Mouse (Mus musculus): ENCODE data around the gene Poc1b. TPM values are rescaled to one million over a fixed set of nuclear protein-coding genes. Genes with fewer than 3 reads are reported as not detected.
A peak's percentile ranks its signal among the peaks of the same experiment; 100 is the strongest.

The Poc1b gene
- polyA plus RNA-seq, 1 experiment from 2014 or later, result 12.2 TPM

GRCm38 (mm10) chr10:99241284-99241828, 134.5 kb downstream of the Poc1b start:
- Histone ChIP-seq H3K9ac (no peak overlapping the region), H3K4me1 (replicated peaks) (no peaks in the 10 kb centered on the region), H3K4me2 (no peak overlapping the region), H3K4me3 (no peak overlapping the region), H3K9me3 (no peaks in the 10 kb centered on the region), H3K27ac (replicated peaks) (no peak overlapping the region), H3K27me3 (no peaks in the 10 kb centered on the region), H3K36me3 (no peaks in the 10 kb centered on the region)
- ATAC-seq (ENCODE audit: low read depth), result no peak
- 88% methylated on average over 7 of the region's 7 CpGs for WGBS

- WGBS, result 73% methylated on average over 16 of the region's 16 CpGs
These were observed 135.2 kb downstream of the Poc1b start for GRCm38 (mm10) chr10:99241829-99242711.

DNA sequence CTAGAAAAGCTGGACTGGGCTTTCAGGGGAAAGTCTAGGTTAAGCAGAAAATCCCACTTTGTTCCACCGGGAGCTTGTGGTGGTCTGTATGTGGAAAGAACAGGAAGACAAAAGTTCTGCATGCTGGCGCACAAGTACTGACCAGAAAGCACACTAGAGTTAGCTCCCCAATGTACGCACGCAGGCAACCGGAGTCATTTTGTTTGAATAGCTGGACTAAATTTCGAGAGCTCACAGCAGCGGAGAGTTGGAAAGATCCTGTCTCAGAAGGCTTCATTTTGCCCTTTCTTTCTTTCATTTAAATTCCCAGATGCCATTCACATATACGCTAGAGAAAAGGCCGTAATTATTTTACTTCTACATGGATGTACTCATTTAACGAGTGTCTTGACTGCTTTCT, 135.9 kb downstream of the Poc1b start:
- H3K9ac ChIP-seq, result no peak overlapping the region
- H3K4me1 ChIP-seq (replicated peaks), result no peaks in the 10 kb centered on the region
- H3K9me3 ChIP-seq, result no peaks in the 10 kb centered on the region
- no peak overlapping the region for H3K4me3 ChIP-seq
- no peak overlapping the region for H3K27ac ChIP-seq (replicated peaks)
- no peak overlapping the region for H3K4me2 ChIP-seq
- no peaks in the 10 kb centered on the region for H3K36me3 ChIP-seq
- ATAC-seq (ENCODE audit: low read depth), result no peak
- WGBS, result 80% methylated on average over 10 of the region's 10 CpGs
- H3K27me3 ChIP-seq, result no peaks in the 10 kb centered on the region

More at GRCm38 (mm10) chr10:99241829-99242711, 135.2 kb downstream of the Poc1b start:
- no peak overlapping the region for H3K9ac ChIP-seq
- H3K4me2 ChIP-seq, result no peak overlapping the region
- H3K4me1 ChIP-seq (replicated peaks), result no peaks in the 10 kb centered on the region
- H3K27ac ChIP-seq (replicated peaks), result no peak overlapping the region
- no peak overlapping the region for H3K4me3 ChIP-seq
- H3K9me3 ChIP-seq, result no peaks in the 10 kb centered on the region
- ATAC-seq (ENCODE audit: low read depth), result no peak
- no peaks in the 10 kb centered on the region for H3K36me3 ChIP-seq
- no peaks in the 10 kb centered on the region for H3K27me3 ChIP-seq

- H3K9me3 ChIP-seq, result no peaks in the 10 kb centered on the region
- no peak overlapping the region for H3K4me3 ChIP-seq
- no peak for ATAC-seq (ENCODE audit: low read depth)
- H3K36me3 ChIP-seq, result no peaks in the 10 kb centered on the region
- no peaks in the 10 kb centered on the region for H3K4me1 ChIP-seq (replicated peaks)
- no peak overlapping the region for H3K4me2 ChIP-seq
- H3K27me3 ChIP-seq, result no peaks in the 10 kb centered on the region
- no peak overlapping the region for H3K9ac ChIP-seq
- no peak overlapping the region for H3K27ac ChIP-seq (replicated peaks)
- WGBS, result 64% methylated on average over 5 of the region's 5 CpGs
These were observed 137.2 kb downstream of the Poc1b start for GRCm38 (mm10) chr10:99243907-99244489.

GRCm38 (mm10) chr10:99244655-99245260, 137.9 kb downstream of the Poc1b start:
- Histone ChIP-seq H3K9ac (no peak overlapping the region), H3K4me1 (replicated peaks) (no peaks in the 10 kb centered on the region), H3K4me3 (no peak overlapping the region), H3K9me3 (no peaks in the 10 kb centered on the region), H3K4me2 (no peak overlapping the region), H3K27ac (replicated peaks) (no peak overlapping the region), H3K27me3 (no peaks in the 10 kb centered on the region), H3K36me3 (no peaks in the 10 kb centered on the region)
- no peak for ATAC-seq (ENCODE audit: low read depth)
- WGBS, result 63% methylated on average over 7 of the region's 7 CpGs

DNA sequence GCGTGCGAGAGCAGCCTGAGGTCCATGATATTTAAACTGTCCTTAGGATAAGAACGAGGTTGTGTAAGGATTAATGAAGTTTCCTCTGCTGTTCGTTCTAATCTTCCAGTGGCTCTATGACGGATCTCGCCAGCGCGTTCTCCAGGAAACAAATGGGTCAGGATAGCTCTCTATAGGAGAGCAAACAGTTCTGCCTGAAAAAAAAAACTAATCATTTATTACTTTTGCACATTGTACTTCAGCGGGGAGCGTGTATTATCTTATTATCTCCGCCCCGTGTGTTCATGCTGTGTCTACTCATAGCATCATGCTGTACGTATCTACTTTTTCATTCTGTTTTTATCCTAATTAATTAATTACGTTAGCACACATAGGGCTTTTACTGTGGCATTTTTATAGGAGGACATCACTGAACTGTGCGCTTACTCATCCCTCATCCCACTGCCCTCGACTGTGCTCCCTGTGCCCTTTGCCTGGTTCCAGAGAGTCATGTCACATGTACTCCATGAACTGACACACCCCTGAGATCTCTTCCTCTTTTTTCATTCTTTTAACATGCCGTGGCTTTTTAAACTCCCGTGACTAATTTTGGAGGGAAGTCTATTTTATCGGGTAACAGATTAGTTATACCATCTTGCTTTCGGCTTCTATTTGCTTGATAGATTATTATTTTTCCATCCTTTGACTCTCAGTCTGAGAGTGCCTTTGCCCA, 140.1 kb downstream of the Poc1b start:
- H3K9ac ChIP-seq, result no peak overlapping the region
- H3K9me3 ChIP-seq, result no peaks in the 10 kb centered on the region
- WGBS, result 62% methylated on average over 20 of the region's 20 CpGs
- no peak overlapping the region for H3K4me3 ChIP-seq
- no peaks in the 10 kb centered on the region for H3K36me3 ChIP-seq
- no peak overlapping the region for H3K27ac ChIP-seq (replicated peaks)
- no peaks in the 10 kb centered on the region for H3K4me1 ChIP-seq (replicated peaks)
- H3K27me3 ChIP-seq, result no peaks in the 10 kb centered on the region
- ATAC-seq (ENCODE audit: low read depth), result no peak
- peak overlapping the region; percentile 10; the same call in 1 of the 2 replicates for H3K4me2 ChIP-seq

Other genes starting within 250 kb of the Poc1b start
- gene Atp2b1, start 192.6 kb upstream of the Poc1b start, polyA plus RNA-seq (2015; fragmentation: Nextera tagmentation; extraction: Ambion mirVana), result 269 and 285 TPM in 2 replicates
- 3.0 and 3.7 TPM in 2 replicates for gene Galnt4, start 1.1 kb downstream of the Poc1b start, polyA plus RNA-seq (2015; fragmentation: Nextera tagmentation; extraction: Ambion mirVana)
- not detected in 2 replicates for gene Phxr2, start 19.3 kb downstream of the Poc1b start, polyA plus RNA-seq (2015; fragmentation: Nextera tagmentation; extraction: Ambion mirVana)
- gene Dusp6, start 156.2 kb downstream of the Poc1b start, polyA plus RNA-seq (2015; fragmentation: Nextera tagmentation; extraction: Ambion mirVana), result 23.4 and 29.9 TPM in 2 replicates